Mouse (Mus musculus) NIH3T3 (cell line): ENCODE measurements around the gene Tle1.

Experiments used
- DNase-seq: peaks from one replicate; pipeline ENCODE4 v3.0.0-alpha.2; 2012; ENCODE audit warnings: low read depth

Gene Tle1

GRCm38 (mm10) chr4:72200559-72201409, at the start of gene Tle1:
Tle1 (minus strand) TSS chr4:72200919.
- DNase-seq, result peak; percentile 100

GRCm38 (mm10) chr4:72233584-72234219, 33.0 kb upstream of the Tle1 start:
- DNase-seq, result no peak

GRCm38 (mm10) chr4:72232206-72232605, 31.5 kb upstream of the Tle1 start:
- DNase-seq, result peak; percentile 46

- DNase-seq, result no peak
Observed at GRCm38 (mm10) chr4:72230832-72231231, 30.1 kb upstream of the Tle1 start.

- no peak for DNase-seq
Observed at GRCm38 (mm10) chr4:72221629-72222028, 20.9 kb upstream of the Tle1 start.

- DNase-seq, result no peak
Observed at GRCm38 (mm10) chr4:72204420-72205045, 3.8 kb upstream of the Tle1 start.

GRCm38 (mm10) chr4:72201521-72201991, 837 bp upstream of the Tle1 start:
- peak; percentile 66 for DNase-seq

GRCm38 (mm10) chr4:72199571-72200558, 854 bp downstream of the Tle1 start:
- DNase-seq, result peak; percentile 74

GRCm38 (mm10) chr4:72198877-72199411, 1.8 kb downstream of the Tle1 start:
- DNase-seq, result peak; percentile 89

- DNase-seq, result peak; percentile 76
Observed at GRCm38 (mm10) chr4:72197888-72198605, 2.7 kb downstream of the Tle1 start.

- DNase-seq, result peak; percentile 95
Observed at GRCm38 (mm10) chr4:72195116-72195835, 5.4 kb downstream of the Tle1 start.

- DNase-seq, result no peak
Observed at GRCm38 (mm10) chr4:72193276-72193675, 7.4 kb downstream of the Tle1 start.

GRCm38 (mm10) chr4:72184476-72184875, 16.2 kb downstream of the Tle1 start:
- DNase-seq, result peak; percentile 29

GRCm38 (mm10) chr4:72182343-72182988, 18.3 kb downstream of the Tle1 start:
- DNase-seq, result no peak

GRCm38 (mm10) chr4:72175943-72176342, 24.8 kb downstream of the Tle1 start:
- DNase-seq, result no peak

GRCm38 (mm10) chr4:72168267-72168666, 32.5 kb downstream of the Tle1 start:
- no peak for DNase-seq

- no peak for DNase-seq
Observed at GRCm38 (mm10) chr4:72167761-72168229, 32.9 kb downstream of the Tle1 start.

GRCm38 (mm10) chr4:72167171-72167570, 33.5 kb downstream of the Tle1 start:
- no peak for DNase-seq

GRCm38 (mm10) chr4:72166561-72166960, 34.2 kb downstream of the Tle1 start:
- DNase-seq, result no peak
